Mouse (Mus musculus) heart, embryonic 15.5 days (tissue): Measurements from ENCODE around the gene Akap6. TPM values are rescaled to one million over a fixed set of nuclear protein-coding genes. Genes with fewer than 3 reads are reported as not detected.
A peak's percentile ranks its signal among the peaks of the same experiment; 100 is the strongest.

Experiments used
- ATAC-seq: fragments of 200-750 bp; cut with Nextera tagmentation; replicated peaks from 2 replicates; pipeline ENCODE4 v1.8.0; 2017; ENCODE audit warnings: low read depth, moderate TSS enrichment; ENCODE audit not compliant: insufficient number of reproducible peaks, insufficient read depth, low FRiP score
- H3K27ac ChIP-seq: fragments of 300-500 bp; sonication (generic); 2 replicates; pipeline ENCODE4 v1.5.1; 2015; ENCODE audit warnings: mild to moderate bottlenecking, inconsistent platforms
- H3K27me3 ChIP-seq: fragments of 300-500 bp; sonication (generic); 2 replicates; pipeline ENCODE4 v1.6.1; 2015; ENCODE audit warnings: inconsistent platforms
- H3K36me3 ChIP-seq: fragments of 300-500 bp; sonication (generic); 2 replicates; pipeline ENCODE4 v1.6.1; 2015; ENCODE audit warnings: mild to moderate bottlenecking, inconsistent platforms
- H3K4me1 ChIP-seq: fragments of 300-500 bp; sonication (generic); replicated peaks from 2 replicates; pipeline ENCODE4 v1.6.1; 2015; ENCODE audit warnings: inconsistent platforms
- H3K4me2 ChIP-seq: fragments of 300-500 bp; sonication (generic); 2 replicates; pipeline ENCODE4 v1.6.1; 2015; ENCODE audit warnings: inconsistent platforms, mild to moderate bottlenecking, moderate library complexity
- H3K4me3 ChIP-seq: fragments of 300-500 bp; sonication (generic); 2 replicates; pipeline ENCODE4 v1.5.1; 2015; ENCODE audit warnings: mild to moderate bottlenecking, inconsistent platforms
- H3K9ac ChIP-seq: fragments of 300-500 bp; sonication (generic); 2 replicates; pipeline ENCODE4 v1.6.1; 2015; ENCODE audit warnings: mild to moderate bottlenecking, inconsistent platforms
- H3K9me3 ChIP-seq: fragments of 300-500 bp; sonication (generic); replicated peaks from 2 replicates; pipeline ENCODE4 v1.6.1; 2016; ENCODE audit warnings: inconsistent platforms
- WGBS: fragments of 180-500 bp; shearing (Covaris S2); methylation state at CpG from one replicate; pipeline ENCODE4 v1.1.7; 2015; ENCODE audit warnings: mixed read lengths; 5-methylcytosine and 5-hydroxymethylcytosine counted together
- polyA plus RNA-seq: library from polyadenylated mRNA; unstranded; fragments of >200 nt; fragmentation: Nextera tagmentation; extraction: Ambion mirVana; gene quantifications from 2 replicates; pipeline ENCODE4 v1.2.1, GENCODE M21; 2015

The Akap6 gene
- polyA plus RNA-seq: 9.8 and 10.4 TPM in 2 replicates

GRCm38 (mm10) chr12:52699146-52699545 lies at the start of gene Akap6:
Akap6 (plus strand) TSS chr12:52699383.
- no peaks in the 10 kb centered on the region for H3K36me3 ChIP-seq
- H3K4me3 ChIP-seq: no peak within 1 kb of the TSS
- ATAC-seq: no peak
- WGBS: 69% methylated on average over 6 of the region's 6 CpGs
- H3K27me3 ChIP-seq: no peaks in the 10 kb centered on the region
- no peaks in the 10 kb centered on the region for H3K9me3 ChIP-seq
- H3K9ac ChIP-seq: no peak within 1 kb of the TSS
- H3K27ac ChIP-seq: no peak within 1 kb of the TSS
- no peak within 1 kb of the TSS for H3K4me2 ChIP-seq
- H3K4me1 ChIP-seq: peaks cover 7% of the 10 kb centered on the region

- no peak overlapping the region for H3K4me3 ChIP-seq
- H3K9me3 ChIP-seq: no peaks in the 10 kb centered on the region
- no peaks in the 10 kb centered on the region for H3K36me3 ChIP-seq
- no peak overlapping the region for H3K4me2 ChIP-seq
- H3K9ac ChIP-seq: no peak overlapping the region
- H3K4me1 ChIP-seq: no peaks in the 10 kb centered on the region
- 71% methylated on average over 7 of the region's 7 CpGs for WGBS
- H3K27me3 ChIP-seq: no peaks in the 10 kb centered on the region
- ATAC-seq: no peak
- no peak overlapping the region for H3K27ac ChIP-seq
Measured at GRCm38 (mm10) chr12:52662907-52663790, 36.0 kb upstream of the Akap6 start.

GRCm38 (mm10) chr12:52664944-52665343 lies 34.2 kb upstream of the Akap6 start:
- no peak for ATAC-seq
- Histone ChIP-seq H3K4me2 (no peak overlapping the region), H3K27me3 (no peaks in the 10 kb centered on the region), H3K9me3 (no peaks in the 10 kb centered on the region), H3K9ac (no peak overlapping the region), H3K36me3 (no peaks in the 10 kb centered on the region), H3K4me1 (no peaks in the 10 kb centered on the region), H3K27ac (no peak overlapping the region), H3K4me3 (no peak overlapping the region)
- 59% methylated on average over 5 of the region's 5 CpGs for WGBS

GRCm38 (mm10) chr12:52671436-52671835 lies 27.7 kb upstream of the Akap6 start:
- Histone ChIP-seq H3K36me3 (no peaks in the 10 kb centered on the region), H3K9me3 (no peaks in the 10 kb centered on the region), H3K4me1 (no peaks in the 10 kb centered on the region), H3K27me3 (no peaks in the 10 kb centered on the region), H3K9ac (no peak overlapping the region), H3K4me2 (no peak overlapping the region), H3K27ac (no peak overlapping the region), H3K4me3 (no peak overlapping the region)
- WGBS: 14% methylated on average over 7 of the region's 7 CpGs
- ATAC-seq: no peak

GRCm38 (mm10) chr12:52671943-52672342 lies 27.2 kb upstream of the Akap6 start:
- Histone ChIP-seq H3K36me3 (no peaks in the 10 kb centered on the region), H3K4me1 (no peaks in the 10 kb centered on the region), H3K4me3 (no peak overlapping the region), H3K4me2 (no peak overlapping the region), H3K9ac (no peak overlapping the region), H3K27me3 (no peaks in the 10 kb centered on the region), H3K9me3 (no peaks in the 10 kb centered on the region), H3K27ac (no peak overlapping the region)
- WGBS: 69% methylated on average over 6 of the region's 6 CpGs
- ATAC-seq: no peak

- ATAC-seq: no peak
- H3K36me3 ChIP-seq: no peaks in the 10 kb centered on the region
- no peaks in the 10 kb centered on the region for H3K9me3 ChIP-seq
- H3K4me3 ChIP-seq: no peak overlapping the region
- H3K27me3 ChIP-seq: no peaks in the 10 kb centered on the region
- H3K4me1 ChIP-seq: no peaks in the 10 kb centered on the region
- 59% methylated on average over 6 of the region's 6 CpGs for WGBS
- H3K4me2 ChIP-seq: no peak overlapping the region
- H3K9ac ChIP-seq: no peak overlapping the region
- no peak overlapping the region for H3K27ac ChIP-seq
Measured at GRCm38 (mm10) chr12:52673361-52673960, 25.7 kb upstream of the Akap6 start.

GRCm38 (mm10) chr12:52675010-52675409 lies 24.2 kb upstream of the Akap6 start:
- Histone ChIP-seq H3K27ac (no peak overlapping the region), H3K4me1 (no peaks in the 10 kb centered on the region), H3K4me2 (no peak overlapping the region), H3K9me3 (no peaks in the 10 kb centered on the region), H3K4me3 (no peak overlapping the region), H3K36me3 (no peaks in the 10 kb centered on the region), H3K27me3 (no peaks in the 10 kb centered on the region), H3K9ac (no peak overlapping the region)
- 63% methylated on average over 4 of the region's 4 CpGs for WGBS
- ATAC-seq: no peak

- Histone ChIP-seq H3K9ac (no peak overlapping the region), H3K27ac (no peak overlapping the region), H3K27me3 (no peaks in the 10 kb centered on the region), H3K4me2 (no peak overlapping the region), H3K36me3 (no peaks in the 10 kb centered on the region), H3K4me3 (no peak overlapping the region), H3K9me3 (no peaks in the 10 kb centered on the region), H3K4me1 (peaks cover 7% of the 10 kb centered on the region; the same call in 1 of the 2 replicates)
- no peak for ATAC-seq
- 41% methylated on average over 9 of the region's 9 CpGs for WGBS
Measured at GRCm38 (mm10) chr12:52687355-52687754, 11.8 kb upstream of the Akap6 start.

GRCm38 (mm10) chr12:52688712-52689111 lies 10.5 kb upstream of the Akap6 start:
- WGBS: 87% methylated on average over 2 of the region's 2 CpGs
- ATAC-seq: no peak
- no peaks in the 10 kb centered on the region for H3K9me3 ChIP-seq
- H3K4me1 ChIP-seq: peaks cover 11% of the 10 kb centered on the region; the same call in 1 of the 2 replicates
- no peak overlapping the region for H3K27ac ChIP-seq
- no peak overlapping the region for H3K9ac ChIP-seq
- H3K4me3 ChIP-seq: no peak overlapping the region
- no peaks in the 10 kb centered on the region for H3K27me3 ChIP-seq
- H3K4me2 ChIP-seq: no peak overlapping the region
- H3K36me3 ChIP-seq: no peaks in the 10 kb centered on the region

- Histone ChIP-seq H3K27ac (no peak overlapping the region), H3K4me1 (peaks cover 11% of the 10 kb centered on the region; the same call in 1 of the 2 replicates), H3K4me3 (no peak overlapping the region), H3K9ac (no peak overlapping the region), H3K27me3 (no peaks in the 10 kb centered on the region), H3K4me2 (no peak overlapping the region), H3K9me3 (no peaks in the 10 kb centered on the region), H3K36me3 (no peaks in the 10 kb centered on the region)
- 87% methylated on average over 1 of the region's 1 CpGs for WGBS
- no peak for ATAC-seq
Measured at GRCm38 (mm10) chr12:52691552-52691951, 7.6 kb upstream of the Akap6 start.

- ATAC-seq: 0 out of 2 replicates have a peak, but pooled peaks have one; percentile 22
- H3K4me1 ChIP-seq: peaks cover 9% of the 10 kb centered on the region; the same call in 1 of the 2 replicates
- no peak overlapping the region for H3K4me3 ChIP-seq
- no peak overlapping the region for H3K9ac ChIP-seq
- no peak overlapping the region for H3K27ac ChIP-seq
- 0 out of 2 replicates have a peak overlapping the region, but pooled peaks have one; percentile 10 for H3K4me2 ChIP-seq
- no peaks in the 10 kb centered on the region for H3K36me3 ChIP-seq
- WGBS: 38% methylated on average over 10 of the region's 10 CpGs
- H3K27me3 ChIP-seq: no peaks in the 10 kb centered on the region
- H3K9me3 ChIP-seq: no peaks in the 10 kb centered on the region
Measured at GRCm38 (mm10) chr12:52692290-52692974, 6.8 kb upstream of the Akap6 start.
